Mouse (Mus musculus) intestine, postnatal 0 days (tissue): ENCODE results near the gene Efna1. TPM values are rescaled to one million over a fixed set of nuclear protein-coding genes. Genes with fewer than 3 reads are reported as not detected.

Experiments used
- ATAC-seq: fragments of 200-750 bp; cut with Nextera tagmentation; 2 replicates; pipeline ENCODE4 v1.8.0; 2017; ENCODE audit warnings: mild to moderate bottlenecking, moderate TSS enrichment, moderate library complexity
- H3K27ac ChIP-seq: fragments of 300-500 bp; sonication (generic); 2 replicates; pipeline ENCODE4 v1.5.1; 2014; ENCODE audit warnings: mild to moderate bottlenecking, low read depth, low read length, moderate library complexity
- H3K27me3 ChIP-seq: fragments of 300-500 bp; sonication (generic); replicated peaks from 2 replicates; pipeline ENCODE4 v1.6.1; 2014; ENCODE audit warnings: low read length, mixed read lengths; ENCODE audit not compliant: control insufficient read depth, insufficient read depth
- H3K36me3 ChIP-seq: fragments of 300-500 bp; sonication (generic); 2 replicates; pipeline ENCODE4 v1.6.1; 2014; ENCODE audit warnings: mild to moderate bottlenecking, moderate library complexity; ENCODE audit not compliant: control insufficient read depth, insufficient read depth
- H3K4me1 ChIP-seq: fragments of 300-500 bp; sonication (generic); replicated peaks from 2 replicates; pipeline ENCODE4 v1.6.1; 2014; ENCODE audit warnings: antibody characterized with exemption, low read length, mixed read lengths; ENCODE audit not compliant: control insufficient read depth, insufficient read depth
- H3K4me2 ChIP-seq: fragments of 300-500 bp; sonication (generic); replicated peaks from 2 replicates; pipeline ENCODE4 v1.6.1; 2014; ENCODE audit warnings: low read depth, mild to moderate bottlenecking, moderate library complexity
- H3K4me3 ChIP-seq: fragments of 300-500 bp; sonication (generic); 2 replicates; pipeline ENCODE4 v1.5.1; 2014; ENCODE audit warnings: low read depth, low read length
- H3K9ac ChIP-seq: fragments of 300-500 bp; sonication (generic); 2 replicates; pipeline ENCODE4 v1.6.1; 2014; ENCODE audit warnings: mild to moderate bottlenecking, low read depth, low read length
- H3K9me3 ChIP-seq: fragments of 300-500 bp; sonication (generic); 2 replicates; pipeline ENCODE4 v1.6.1; 2016; ENCODE audit warnings: mixed run types; ENCODE audit not compliant: control insufficient read depth
- CTCF ChIP-seq: sonication (generic); IDR thresholded peaks from 2 replicates; pipeline ENCODE4 v1.5.1; 2016; ENCODE audit warnings: low read depth, mild to moderate bottlenecking, control low read depth, antibody characterized with exemption, moderate library complexity
- WGBS: fragments of 180-500 bp; shearing (Covaris S2); extraction: QIAGEN DNeasy Blood & Tissue Kit; methylation state at CpG from one replicate; pipeline ENCODE4 v1.1.7; 2014; 5-methylcytosine and 5-hydroxymethylcytosine counted together
- polyA plus RNA-seq: library from polyadenylated mRNA; unstranded; fragments of >200 nt; fragmentation: Nextera tagmentation; extraction: Ambion mirVana; gene quantifications from 2 replicates; pipeline ENCODE4 v1.2.1, GENCODE M21; 2015

Efna1 gene
- polyA plus RNA-seq, 1 experiment from 2014 or later = 69.8 TPM

- WGBS = 72% methylated on average over 3 of the region's 3 CpGs
- H3K27ac ChIP-seq = no peak overlapping the region
- H3K36me3 ChIP-seq = no peaks in the 10 kb centered on the region
- no peak overlapping the region for H3K9ac ChIP-seq
- no peak for TF ChIP-seq CTCF
- ATAC-seq = no peak
- H3K27me3 ChIP-seq = no peaks in the 10 kb centered on the region
- no peak overlapping the region for H3K4me3 ChIP-seq
- no peaks in the 10 kb centered on the region for H3K4me1 ChIP-seq
- H3K4me2 ChIP-seq = no peak overlapping the region
- no peaks in the 10 kb centered on the region for H3K9me3 ChIP-seq
These were observed 3.3 kb upstream of the Efna1 start for GRCm38 (mm10) chr3:89284261-89284660.

- H3K9me3 ChIP-seq = no peaks in the 10 kb centered on the region
- no peaks in the 10 kb centered on the region for H3K36me3 ChIP-seq
- no peak for TF ChIP-seq CTCF
- H3K4me1 ChIP-seq = no peaks in the 10 kb centered on the region
- no peak overlapping the region for H3K4me3 ChIP-seq
- WGBS = 27% methylated on average over 4 of the region's 4 CpGs
- H3K27me3 ChIP-seq = no peaks in the 10 kb centered on the region
- no peak overlapping the region for H3K4me2 ChIP-seq
- no peak overlapping the region for H3K27ac ChIP-seq
- no peak for ATAC-seq
- H3K9ac ChIP-seq = no peak overlapping the region
These were observed 1.3 kb upstream of the Efna1 start for GRCm38 (mm10) chr3:89282291-89282643.

DNA sequence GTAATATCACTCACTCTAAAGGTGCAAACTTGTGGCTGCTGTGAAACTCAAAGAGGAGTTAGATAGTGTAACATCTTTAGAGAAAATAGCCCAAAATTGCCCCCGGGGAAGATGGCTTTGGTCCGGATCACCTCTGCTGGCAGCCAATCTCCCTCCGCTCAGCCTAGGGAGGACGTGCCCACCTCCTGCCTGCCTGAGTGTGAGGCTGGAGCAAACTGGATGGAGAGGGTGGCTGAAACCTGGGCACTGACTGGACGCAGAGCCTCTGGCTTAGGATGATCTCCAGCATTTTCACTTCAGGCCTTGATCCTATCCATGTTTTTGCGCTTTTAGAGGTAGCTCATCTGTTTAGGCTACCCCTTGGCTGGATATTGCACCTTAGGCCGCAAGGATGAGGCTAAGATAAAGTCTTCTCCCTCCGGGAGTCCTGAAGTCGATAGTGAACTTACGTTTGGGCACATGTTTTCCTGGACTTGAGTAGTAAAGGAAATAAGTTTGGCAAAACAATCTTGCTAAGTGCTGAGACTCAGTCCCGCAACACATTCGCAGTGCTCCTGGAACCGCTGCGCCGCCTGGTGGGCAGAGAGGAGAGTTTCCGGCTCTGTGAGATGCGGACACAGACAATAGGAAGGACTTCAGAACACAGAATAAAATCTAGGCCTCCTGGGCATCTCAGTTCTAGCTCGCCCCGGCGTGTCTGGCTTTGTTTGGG, 793 bp upstream of the Efna1 start:
- H3K27ac ChIP-seq = peak overlapping the region; percentile 92
- ATAC-seq = no peak; the same call in 1 of the 2 replicates
- no peak overlapping the region for H3K4me3 ChIP-seq
- peak overlapping the region; percentile 93 for H3K4me2 ChIP-seq
- no peaks in the 10 kb centered on the region for H3K4me1 ChIP-seq
- WGBS = 13% methylated on average over 20 of the region's 20 CpGs
- peak overlapping the region; percentile 23; the same call in 1 of the 2 replicates for H3K9ac ChIP-seq
- H3K27me3 ChIP-seq = no peaks in the 10 kb centered on the region
- TF ChIP-seq CTCF = peak; percentile 98
- H3K9me3 ChIP-seq = no peaks in the 10 kb centered on the region
- no peaks in the 10 kb centered on the region for H3K36me3 ChIP-seq

GRCm38 (mm10) chr3:89280050-89280605, 814 bp downstream of the Efna1 start:
- Histone ChIP-seq H3K36me3 (peaks cover 11% of the 10 kb centered on the region), H3K4me2 (peak overlapping the region; percentile 93), H3K4me3 (peak overlapping the region; percentile 77), H3K4me1 (0 out of 2 replicates have a peak, but pooled peaks cover 4% of the 10 kb centered on the region), H3K27ac (peak overlapping the region; percentile 95), H3K27me3 (no peaks in the 10 kb centered on the region), H3K9me3 (no peaks in the 10 kb centered on the region), H3K9ac (peak overlapping the region; percentile 90)
- ATAC-seq = no peak
- WGBS = under 1% methylated on average over 29 of the region's 29 CpGs
- TF ChIP-seq CTCF = no peak

DNA sequence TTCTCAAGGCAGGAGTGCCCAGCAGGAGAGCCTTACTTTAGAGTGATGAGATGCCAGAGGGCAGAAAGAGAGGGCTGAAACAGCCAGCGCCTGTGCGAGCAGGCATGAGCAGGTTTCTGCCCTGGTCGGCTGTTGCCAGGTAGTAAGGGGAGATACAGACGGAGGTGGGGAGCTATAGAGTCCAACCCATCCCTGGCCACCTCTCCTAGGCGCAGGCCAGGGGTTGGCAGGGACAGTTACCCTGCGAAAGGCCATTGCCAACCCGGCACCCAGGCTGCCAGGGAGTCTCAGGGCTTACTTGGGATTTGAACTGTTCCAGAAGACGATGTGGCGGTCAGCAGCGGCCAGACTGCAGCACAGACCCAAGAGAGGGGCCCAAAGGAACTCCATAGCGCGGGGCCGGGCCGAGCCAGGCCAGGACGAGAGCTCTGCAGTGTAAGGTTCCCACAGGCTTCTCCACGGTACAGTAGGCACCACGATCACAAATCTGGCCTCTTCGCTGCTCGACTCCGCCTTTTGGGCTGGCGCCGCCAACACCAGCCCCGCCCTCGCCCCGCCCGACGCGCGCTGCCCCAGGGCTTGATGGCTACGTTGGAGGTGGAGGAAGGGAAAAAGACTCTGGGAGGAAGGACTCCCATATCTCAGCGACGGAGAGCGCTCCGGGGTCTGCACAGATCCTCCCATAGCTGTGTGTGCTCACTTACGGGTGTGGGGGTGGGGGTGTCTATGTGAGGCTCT, 1.6 kb downstream of the Efna1 start:
- H3K27ac ChIP-seq = peak overlapping the region; percentile 95
- peak overlapping the region; percentile 90 for H3K9ac ChIP-seq
- H3K27me3 ChIP-seq = no peaks in the 10 kb centered on the region
- ATAC-seq = peak; percentile 52
- H3K36me3 ChIP-seq = peaks cover 15% of the 10 kb centered on the region
- peak overlapping the region; percentile 77 for H3K4me3 ChIP-seq
- H3K9me3 ChIP-seq = no peaks in the 10 kb centered on the region
- 2% methylated on average over 35 of the region's 35 CpGs for WGBS
- peak overlapping the region; percentile 93 for H3K4me2 ChIP-seq
- TF ChIP-seq CTCF = no peak; the same call in 1 of the 2 replicates
- H3K4me1 ChIP-seq = 0 out of 2 replicates have a peak, but pooled peaks cover 4% of the 10 kb centered on the region

- peak overlapping the region; percentile 95 for H3K27ac ChIP-seq
- TF ChIP-seq CTCF = no peak
- H3K4me1 ChIP-seq = 0 out of 2 replicates have a peak, but pooled peaks cover 4% of the 10 kb centered on the region
- no peaks in the 10 kb centered on the region for H3K9me3 ChIP-seq
- H3K36me3 ChIP-seq = peaks cover 20% of the 10 kb centered on the region
- peak overlapping the region; percentile 77 for H3K4me3 ChIP-seq
- H3K9ac ChIP-seq = peak overlapping the region; percentile 90
- WGBS = 13% methylated on average over 8 of the region's 8 CpGs
- no peak for ATAC-seq
- H3K4me2 ChIP-seq = peak overlapping the region; percentile 93
- no peaks in the 10 kb centered on the region for H3K27me3 ChIP-seq
These were observed 2.3 kb downstream of the Efna1 start for GRCm38 (mm10) chr3:89278643-89279042.
